Mouse (Mus musculus) large intestine, adult 2 months (tissue): ENCODE data around the gene Cd248. TPM values are rescaled to one million over a fixed set of nuclear protein-coding genes. Genes with fewer than 3 reads are reported as not detected.

Experiments
- DNase-seq: peaks from one replicate; pipeline ENCODE4 v3.0.0-alpha.2; 2012; ENCODE audit warnings: low read depth, low spot score
- WGBS: fragments of 180-500 bp; shearing (Covaris S2); methylation state at CpG from one replicate; pipeline ENCODE4 v1.1.7; 2018; 5-methylcytosine and 5-hydroxymethylcytosine counted together
- polyA plus RNA-seq: library from polyadenylated mRNA; depleted of rRNA; stranded (reverse); fragments of >200 nt; gene quantifications from 2 replicates; pipeline ENCODE4 v1.2.3, GENCODE M21; 2012; rRNA removed

Cd248 gene
- 4.1 and 5.4 TPM in 2 replicates for polyA plus RNA-seq

GRCm38 (mm10) chr19:5067867-5068569 is at the start of gene Cd248:
Cd248 (plus strand) TSS chr19:5068078.
- WGBS = 3% methylated on average over 55 of the region's 56 CpGs
- DNase-seq = no peak

- no peak for DNase-seq
- WGBS = 81% methylated on average over 3 of the region's 3 CpGs
Observed at GRCm38 (mm10) chr19:5018191-5018590, 49.7 kb upstream of the Cd248 start.

GRCm38 (mm10) chr19:5021416-5021815 is 46.5 kb upstream of the Cd248 start:
- 82% methylated on average over 2 of the region's 2 CpGs for WGBS
- DNase-seq = no peak

- DNase-seq = no peak
- under 1% methylated on average over 62 of the region's 62 CpGs for WGBS
Observed at GRCm38 (mm10) chr19:5023621-5024479, 44.0 kb upstream of the Cd248 start, which contains the start of gene Slc29a2. Slc29a2 (plus strand) TSS chr19:5023860.

- DNase-seq = no peak
Observed at GRCm38 (mm10) chr19:5026111-5026510, 41.8 kb upstream of the Cd248 start.

GRCm38 (mm10) chr19:5032686-5033085 is 35.2 kb upstream of the Cd248 start:
- WGBS = 83% methylated on average over 3 of the region's 3 CpGs
- no peak for DNase-seq

More at GRCm38 (mm10) chr19:5026111-5026510, 41.8 kb upstream of the Cd248 start:
- 91% methylated on average over 8 of the region's 8 CpGs for WGBS

- DNase-seq = no peak
- WGBS = 80% methylated on average over 4 of the region's 4 CpGs
Observed at GRCm38 (mm10) chr19:5036577-5036976, 31.3 kb upstream of the Cd248 start.

- 4% methylated on average over 32 of the region's 32 CpGs for WGBS
- no peak for DNase-seq
Observed at GRCm38 (mm10) chr19:5037678-5038571, 30.0 kb upstream of the Cd248 start.

- DNase-seq = no peak
- 0% methylated on average over 44 of the region's 44 CpGs for WGBS
Observed at GRCm38 (mm10) chr19:5038709-5039156, 29.1 kb upstream of the Cd248 start, which contains the start of the genes B4gat1 and AC124502.3. B4gat1 (plus strand) TSS chr19:5038826. AC124502.3 (plus strand) TSS chr19:5038891.

- WGBS = 7% methylated on average over 41 of the region's 41 CpGs
- DNase-seq = no peak
Observed at GRCm38 (mm10) chr19:5039301-5040114, 28.4 kb upstream of the Cd248 start.

- DNase-seq = no peak
- WGBS = 2% methylated on average over 40 of the region's 40 CpGs
Observed at GRCm38 (mm10) chr19:5040862-5041523, 26.9 kb upstream of the Cd248 start, which contains the start of gene Brms1. Brms1 (plus strand) TSS chr19:5041354.

GRCm38 (mm10) chr19:5041588-5041987 is 26.3 kb upstream of the Cd248 start:
- under 1% methylated on average over 16 of the region's 16 CpGs for WGBS
- no peak for DNase-seq

GRCm38 (mm10) chr19:5045531-5045930 is 22.3 kb upstream of the Cd248 start:
- WGBS = 67% methylated on average over 4 of the region's 4 CpGs
- no peak for DNase-seq

- DNase-seq = no peak
- WGBS = 73% methylated on average over 14 of the region's 14 CpGs
Observed at GRCm38 (mm10) chr19:5048138-5049056, 19.5 kb upstream of the Cd248 start.

- no peak for DNase-seq
- WGBS = 91% methylated on average over 6 of the region's 6 CpGs
Observed at GRCm38 (mm10) chr19:5049325-5049724, 18.6 kb upstream of the Cd248 start.

GRCm38 (mm10) chr19:5050047-5050905 is 17.6 kb upstream of the Cd248 start, which contains the start of gene Rin1:
Rin1 (plus strand) TSS chr19:5050481.
- DNase-seq = no peak
- WGBS = 16% methylated on average over 14 of the region's 14 CpGs
